Mouse (Mus musculus) MEL (cell line): ENCODE measurements around the gene Paqr5. TPM values are rescaled to one million over a fixed set of nuclear protein-coding genes. Genes with fewer than 3 reads are reported as not detected.
A peak's percentile ranks its signal among the peaks of the same experiment; 100 is the strongest.

Experiments used
- DNase-seq: peaks from one replicate; pipeline ENCODE4 v3.0.0; 2011; ENCODE audit warnings: low read depth, low spot score
- H3K27ac ChIP-seq: 2 replicates; pipeline ENCODE4 v1.5.1; 2012; ENCODE audit warnings: low read depth, mild to moderate bottlenecking, control low read depth, low read length, moderate library complexity; ENCODE audit not compliant: control insufficient read depth
- H3K27me3 ChIP-seq, 2 experiments: fragments of 150-350 bp in 1 of 2; sonication (generic) in 1 of 2; 2 replicates each; pipeline ENCODE4 v1.6.1; 2012; ENCODE audit warnings: low read length in 2 of 2, mild to moderate bottlenecking in 2 of 2, improper control_type of control experiment in 1 of 2, moderate library complexity in 1 of 2; ENCODE audit not compliant: insufficient read depth in 2 of 2, control insufficient read depth in 1 of 2
- H3K36me3 ChIP-seq, 2 experiments: 2 replicates each; pipeline ENCODE4 v1.6.1; 2012 to 2014; ENCODE audit warnings: low read length in 2 of 2, improper control_type of control experiment in 1 of 2, inconsistent platforms in 1 of 2, mild to moderate bottlenecking in 1 of 2; ENCODE audit not compliant: insufficient read depth in 2 of 2, control insufficient read depth in 1 of 2
- H3K4me1 ChIP-seq, 2 experiments: fragments of 150-350 bp in 1 of 2; sonication (generic) in 1 of 2; 2 replicates each; pipeline ENCODE4 v1.6.1; 2012; ENCODE audit warnings: low read length in 2 of 2, improper control_type of control experiment in 1 of 2, mild to moderate bottlenecking in 1 of 2; ENCODE audit not compliant: insufficient read depth in 2 of 2, control insufficient read depth in 1 of 2
- H3K4me3 ChIP-seq, 2 experiments: fragments of 150-350 bp in 1 of 2; sonication (generic) in 1 of 2; 2 replicates each; pipeline ENCODE4 v1.5.1; 2012; ENCODE audit warnings: low read depth in 2 of 2, low read length in 2 of 2, mild to moderate bottlenecking in 2 of 2, moderate library complexity in 2 of 2, control low read depth in 1 of 2, improper control_type of control experiment in 1 of 2; ENCODE audit not compliant: control insufficient read depth in 1 of 2, insufficient read depth in 1 of 2
- H3K79me2 ChIP-seq: 2 replicates; pipeline ENCODE4 v1.6.1; 2012; ENCODE audit warnings: mild to moderate bottlenecking, low read length, moderate library complexity; ENCODE audit not compliant: control insufficient read depth, poor library complexity, insufficient read depth
- H3K9ac ChIP-seq: 2 replicates; pipeline ENCODE4 v1.6.1; 2012; ENCODE audit warnings: low read depth, mild to moderate bottlenecking, control low read depth, low read length, moderate library complexity; ENCODE audit not compliant: control insufficient read depth, poor library complexity, severe bottlenecking
- H3K9me3 ChIP-seq: fragments of 150-350 bp; sonication (generic); replicated peaks from 2 replicates; pipeline ENCODE4 v1.6.1; 2012; ENCODE audit warnings: mild to moderate bottlenecking, low read length, improper control_type of control experiment, moderate library complexity; ENCODE audit not compliant: insufficient read depth
- CTCF ChIP-seq, 3 experiments: IDR thresholded peaks in 2 of 3; conservative IDR thresholded peaks in 1 of 3; 2 replicates each; pipeline ENCODE4 v1.5.1; 2011 to 2012; ENCODE audit warnings: low read length in 3 of 3, low read depth in 2 of 3, mild to moderate bottlenecking in 2 of 3, improper control_type of control experiment in 1 of 3, inconsistent platforms in 1 of 3, mixed read lengths in 1 of 3, moderate library complexity in 1 of 3; ENCODE audit not compliant: control insufficient read depth in 1 of 3, insufficient read depth in 1 of 3, poor library complexity in 1 of 3, severe bottlenecking in 1 of 3
- E2F4 ChIP-seq: IDR thresholded peaks from 2 replicates; pipeline ENCODE4 v1.6.1; 2011; ENCODE audit warnings: low read depth, low read length, improper control_type of control experiment, borderline replicate concordance
- ELF1 ChIP-seq: IDR thresholded peaks from 2 replicates; pipeline ENCODE4 v1.6.1; 2014; ENCODE audit warnings: low read depth, mild to moderate bottlenecking, inconsistent platforms, low read length, improper control_type of control experiment, moderate library complexity
- ETS1 ChIP-seq: IDR thresholded peaks from 2 replicates; pipeline ENCODE4 v1.6.1; 2012; ENCODE audit warnings: low read depth, mild to moderate bottlenecking, inconsistent platforms, low read length, improper control_type of control experiment, moderate library complexity
- GABPA ChIP-seq: IDR thresholded peaks from 2 replicates; pipeline ENCODE4 v1.6.1; 2012; ENCODE audit warnings: low read depth, mild to moderate bottlenecking, inconsistent platforms, low read length, improper control_type of control experiment, moderate library complexity
- JUND ChIP-seq: IDR thresholded peaks from 2 replicates; pipeline ENCODE4 v1.6.1; 2011; ENCODE audit warnings: low read depth, mild to moderate bottlenecking, improper control_type of control experiment, low read length
- MAFK ChIP-seq: IDR thresholded peaks from 2 replicates; pipeline ENCODE4 v1.6.1; 2011; ENCODE audit warnings: low read depth, mild to moderate bottlenecking, low read length, improper control_type of control experiment, borderline replicate concordance
- MYB ChIP-seq: IDR thresholded peaks from 2 replicates; pipeline ENCODE4 v1.6.1; 2011; ENCODE audit warnings: mild to moderate bottlenecking, low read depth, low read length, improper control_type of control experiment
- NRF1 ChIP-seq: IDR thresholded peaks from 2 replicates; pipeline ENCODE4 v1.6.1; 2014; ENCODE audit warnings: low read depth, mild to moderate bottlenecking, inconsistent platforms, low read length, improper control_type of control experiment, moderate library complexity; ENCODE audit not compliant: poor library complexity, insufficient read depth, severe bottlenecking
- POLR2A ChIP-seq, 2 experiments: IDR thresholded peaks; 2 replicates each; pipeline ENCODE4 v1.6.1; 2011 to 2012; ENCODE audit warnings: low read length in 2 of 2, mild to moderate bottlenecking in 2 of 2, control low read depth in 1 of 2, improper control_type of control experiment in 1 of 2, low read depth in 1 of 2, moderate library complexity in 1 of 2; ENCODE audit not compliant: control insufficient read depth in 1 of 2, insufficient read depth in 1 of 2, poor library complexity in 1 of 2
- RAD21 ChIP-seq: IDR thresholded peaks from 2 replicates; pipeline ENCODE4 v1.6.1; 2011; ENCODE audit warnings: mild to moderate bottlenecking, low read depth, low read length, improper control_type of control experiment
- SIN3A ChIP-seq: IDR thresholded peaks from 2 replicates; pipeline ENCODE4 v1.6.1; 2012; ENCODE audit warnings: low read length, improper control_type of control experiment, inconsistent platforms
- SMC3 ChIP-seq: IDR thresholded peaks from 2 replicates; pipeline ENCODE4 v1.6.1; 2011; ENCODE audit warnings: low read depth, low read length, improper control_type of control experiment
- USF1 ChIP-seq: IDR thresholded peaks from 2 replicates; pipeline ENCODE4 v1.6.1; 2014; ENCODE audit warnings: low read depth, mild to moderate bottlenecking, inconsistent platforms, low read length, improper control_type of control experiment, moderate library complexity
- ZKSCAN1 ChIP-seq: IDR thresholded peaks from 2 replicates; pipeline ENCODE4 v1.6.1; 2012; ENCODE audit warnings: low read depth, mild to moderate bottlenecking, inconsistent platforms, low read length, improper control_type of control experiment, moderate library complexity
- ZNF384 ChIP-seq: IDR thresholded peaks from 2 replicates; pipeline ENCODE4 v1.6.1; 2012; ENCODE audit warnings: low read depth, mild to moderate bottlenecking, inconsistent platforms, low read length, improper control_type of control experiment
- polyA plus RNA-seq, 2 experiments: library from polyadenylated mRNA; stranded (reverse) in 1 of 2; unstranded in 1 of 2; fragments of >175 nt in 1 of 2; fragments of >200 nt in 1 of 2; gene quantifications; 2 replicates each; pipeline versions ENCODE4 v1.2.1 to v1.2.4; 2012; ENCODE audit warnings: low replicate concordance in 2 of 2, low read depth in 1 of 2; ENCODE audit not compliant: insufficient read length in 2 of 2, insufficient read depth in 1 of 2, missing spikeins in 1 of 2
- total RNA-seq: library from RNA; depleted of rRNA; stranded (reverse); fragments of 300-350 nt; gene quantifications from 2 replicates; pipeline ENCODE4 v1.2.3, GENCODE M21; 2012

Paqr5 gene
- total and polyA plus RNA-seq, 3 experiments = 0.04 TPM; not detected in 2

GRCm38 (mm10) chr9:61985183-61985863, 41.3 kb downstream of the Paqr5 start:
- Histone ChIP-seq H3K9ac (no peak overlapping the region), H3K36me3 (no peaks in the 10 kb centered on the region), H3K9me3 (no peaks in the 10 kb centered on the region), H3K4me1 (peaks cover 0 to 7% of the 10 kb centered on the region in 2 experiments; a peak in 2 of 4 replicates), H3K27me3 (peaks cover 3 to 6% of the 10 kb centered on the region in 2 experiments; a peak in 3 of 4 replicates), H3K27ac (no peak overlapping the region), H3K4me3 (no peak overlapping the region), H3K79me2 (no peaks in the 10 kb centered on the region)
- TF ChIP-seq SMC3 (peak; percentile 77), RAD21 (peak; percentile 59), SIN3A (no peak), MYB (no peak), ZNF384 (peak; percentile 56; the same call in 1 of the 2 replicates), CTCF (IDR thresholded peaks at IDR 0.05 in 2 of 3, conservative IDR thresholded peaks at IDR 0.05 in 1 of 3; ENCODE audit: control insufficient read depth in 1 of 3, insufficient read depth in 1 of 3, low read depth in 2 of 3, low read length in 3 of 3, poor library complexity in 1 of 3, severe bottlenecking in 1 of 3) (peak; percentile 62 to 75 (median 73))
- DNase-seq = peak; percentile 59

- Histone ChIP-seq H3K27me3 (peaks cover 0 to 5% of the 10 kb centered on the region in 2 experiments; a peak in 2 of 4 replicates), H3K9me3 (no peaks in the 10 kb centered on the region), H3K36me3 (no peaks in the 10 kb centered on the region), H3K27ac (no peak overlapping the region), H3K79me2 (no peaks in the 10 kb centered on the region), H3K9ac (no peak overlapping the region), H3K4me1 (peaks cover 0 to 7% of the 10 kb centered on the region in 2 experiments; a peak in 2 of 4 replicates), H3K4me3 (no peak overlapping the region)
- peak; percentile 70 for DNase-seq
- TF ChIP-seq E2F4 (no peak), JUND (no peak), ELF1 (peak; percentile 30; the same call in 1 of the 2 replicates), NRF1 (no peak), MAFK (no peak), ZKSCAN1 (no peak)
Observed at GRCm38 (mm10) chr9:61982940-61983620, 43.6 kb downstream of the Paqr5 start.

- H3K79me2 ChIP-seq = no peaks in the 10 kb centered on the region
- no peaks in the 10 kb centered on the region for H3K36me3 ChIP-seq
- no peak overlapping the region for H3K4me3 ChIP-seq
- H3K9me3 ChIP-seq = no peaks in the 10 kb centered on the region
- peaks cover 0 to 6% of the 10 kb centered on the region in 2 experiments; a peak in 3 of 4 replicates for H3K27me3 ChIP-seq
- TF ChIP-seq SIN3A (no peak), ETS1 (no peak), GABPA (no peak), USF1 (no peak), MYB (no peak), POLR2A (IDR thresholded peaks at IDR 0.05; ENCODE audit: control insufficient read depth in 1 of 2, insufficient read depth in 1 of 2, low read depth in 1 of 2, low read length in 2 of 2, poor library complexity in 1 of 2) (no peak)
- H3K27ac ChIP-seq = no peak overlapping the region
- DNase-seq = no peak
- peaks cover 0 to 7% of the 10 kb centered on the region in 2 experiments; a peak in 2 of 4 replicates for H3K4me1 ChIP-seq
- H3K9ac ChIP-seq = no peak overlapping the region
Observed at GRCm38 (mm10) chr9:61981876-61982275, 44.8 kb downstream of the Paqr5 start.
